Mouse (Mus musculus) heart, postnatal 0 days (tissue): ENCODE results near the gene Fam53b. TPM values are rescaled to one million over a fixed set of nuclear protein-coding genes. Genes with fewer than 3 reads are reported as not detected.

Source experiments
- ATAC-seq: fragments of 200-750 bp; cut with Nextera tagmentation; 2 replicates; pipeline ENCODE4 v1.8.0; 2017; ENCODE audit warnings: low read depth, moderate number of reproducible peaks, moderate library complexity; ENCODE audit not compliant: insufficient read depth
- DNase-seq: peaks from one replicate; pipeline ENCODE4 v3.0.0-alpha.2; 2016; ENCODE audit warnings: low spot score
- H3K27ac ChIP-seq: fragments of 300-500 bp; sonication (generic); 2 replicates; pipeline ENCODE4 v1.5.1; 2014; ENCODE audit warnings: low read depth, mild to moderate bottlenecking
- H3K27me3 ChIP-seq: fragments of 300-500 bp; sonication (generic); 2 replicates; pipeline ENCODE4 v1.6.1; 2014; ENCODE audit warnings: low read length, mixed read lengths; ENCODE audit not compliant: control insufficient read depth, insufficient read depth
- H3K36me3 ChIP-seq: fragments of 300-500 bp; sonication (generic); replicated peaks from 2 replicates; pipeline ENCODE4 v1.6.1; 2014; ENCODE audit warnings: low read length, mixed read lengths; ENCODE audit not compliant: control insufficient read depth, insufficient read depth
- H3K4me1 ChIP-seq: fragments of 300-500 bp; sonication (generic); 2 replicates; pipeline ENCODE4 v1.6.1; 2014; ENCODE audit warnings: antibody characterized with exemption; ENCODE audit not compliant: control insufficient read depth, insufficient read depth
- H3K4me2 ChIP-seq: fragments of 300-500 bp; sonication (generic); 2 replicates; pipeline ENCODE4 v1.6.1; 2014; ENCODE audit warnings: low read depth, mild to moderate bottlenecking, low read length, moderate library complexity
- H3K4me3 ChIP-seq: fragments of 300-500 bp; sonication (generic); 2 replicates; pipeline ENCODE4 v1.5.1; 2014; ENCODE audit warnings: low read depth, low read length
- H3K9ac ChIP-seq: fragments of 300-500 bp; sonication (generic); replicated peaks from 2 replicates; pipeline ENCODE4 v1.6.1; 2014; ENCODE audit warnings: low read depth, low read length, mixed read lengths
- H3K9me3 ChIP-seq: fragments of 300-500 bp; sonication (generic); replicated peaks from 2 replicates; pipeline ENCODE4 v1.6.1; 2016; ENCODE audit warnings: low read length; ENCODE audit not compliant: control insufficient read depth
- CTCF ChIP-seq: IDR thresholded peaks from 2 replicates; pipeline ENCODE4 v1.5.1; 2016; ENCODE audit warnings: antibody characterized with exemption, control low read depth, low read depth
- EP300 ChIP-seq: IDR thresholded peaks from 2 replicates; pipeline ENCODE4 v1.6.1; 2016; ENCODE audit warnings: antibody characterized with exemption, low read depth
- WGBS: fragments of 180-500 bp; shearing (Covaris S2); extraction: QIAGEN DNeasy Blood & Tissue Kit; methylation state at CpG from one replicate; pipeline ENCODE4 v1.1.7; 2014; 5-methylcytosine and 5-hydroxymethylcytosine counted together
- polyA plus RNA-seq: library from polyadenylated mRNA; unstranded; fragments of >200 nt; fragmentation: Nextera tagmentation; extraction: Ambion mirVana; gene quantifications from 2 replicates; pipeline ENCODE4 v1.2.1, GENCODE M21; 2015
- total RNA-seq: library from RNA; depleted of rRNA; stranded (reverse); fragments of >200 nt; gene quantifications from 2 replicates; pipeline ENCODE4 v1.2.3, GENCODE M21; 2014; ENCODE audit warnings: low replicate concordance

Fam53b gene
- total and polyA plus RNA-seq, 2 experiments from 2014 or later: 13.1 to 18.6 TPM

DNA sequence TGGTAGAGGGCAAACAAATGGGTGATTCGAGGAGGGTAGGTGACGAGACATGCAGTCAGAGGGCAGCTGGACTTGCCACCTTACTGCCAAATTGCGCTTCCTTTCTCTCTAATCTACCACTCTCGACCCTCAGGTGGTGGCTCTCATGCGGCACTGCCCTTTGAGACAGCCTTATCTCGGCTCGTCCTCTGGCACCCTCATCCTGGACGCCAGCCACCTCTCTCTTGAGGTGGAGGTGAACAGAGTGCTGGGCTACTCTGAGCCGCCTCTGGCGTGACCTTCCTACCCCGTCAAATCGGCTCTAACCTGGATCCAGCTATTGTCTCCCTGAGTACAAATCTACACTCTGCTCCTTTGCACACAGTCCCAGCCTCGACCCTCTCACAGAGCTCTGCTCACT is 35.1 kb downstream of the Fam53b start:
- ATAC-seq (peak; percentile 31; the same call in 1 of the 2 replicates), DNase-seq (no peak)
- H3K4me3 ChIP-seq: no peak overlapping the region
- no peaks in the 10 kb centered on the region for H3K9me3 ChIP-seq
- H3K4me1 ChIP-seq: peaks cover 69% of the 10 kb centered on the region
- H3K9ac ChIP-seq: no peak overlapping the region; the same call in 1 of the 2 replicates
- WGBS: 48% methylated on average over 13 of the region's 13 CpGs
- no peak overlapping the region for H3K4me2 ChIP-seq
- no peaks in the 10 kb centered on the region for H3K27me3 ChIP-seq
- no peak overlapping the region for H3K27ac ChIP-seq
- H3K36me3 ChIP-seq: peaks cover 10% of the 10 kb centered on the region; the same call in 1 of the 2 replicates
- TF ChIP-seq EP300: no peak
- no peak for TF ChIP-seq CTCF

DNA sequence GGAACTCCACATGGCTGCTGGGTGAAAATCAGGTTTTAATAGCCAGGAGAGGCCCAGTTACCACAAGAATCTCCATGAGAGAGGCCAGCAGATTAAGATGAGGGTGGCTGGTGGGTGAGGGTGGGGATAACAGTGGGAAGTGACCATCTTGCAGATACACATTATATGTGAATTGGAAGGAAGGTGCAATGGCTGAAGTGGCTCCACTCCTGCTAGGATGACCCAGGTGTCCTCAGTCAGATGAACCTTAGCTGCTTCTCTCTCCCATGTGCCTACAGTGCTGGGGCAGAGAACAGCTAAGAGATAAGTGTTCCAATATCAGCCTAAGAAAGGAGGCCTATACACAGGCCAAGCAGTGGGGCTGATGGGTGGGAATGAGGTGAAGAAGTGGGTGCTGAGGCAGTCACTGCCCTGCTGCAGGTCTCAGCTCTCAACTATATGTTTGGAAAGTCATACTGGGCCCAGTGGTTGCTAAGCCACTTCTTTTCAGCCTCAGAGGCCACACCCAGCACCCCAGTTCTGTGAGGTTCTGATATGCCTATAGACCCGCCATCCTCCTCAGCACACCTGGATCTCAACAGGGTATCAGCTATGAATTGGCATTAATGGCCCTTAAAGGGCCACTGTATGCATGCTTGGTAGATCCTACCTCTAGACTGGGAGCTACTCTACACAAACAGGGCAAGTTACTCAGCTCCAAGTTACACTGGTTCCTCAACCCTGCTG is 35.8 kb downstream of the Fam53b start:
- Histone ChIP-seq H3K9me3 (no peaks in the 10 kb centered on the region), H3K27me3 (no peaks in the 10 kb centered on the region), H3K4me1 (peaks cover 76% of the 10 kb centered on the region), H3K27ac (no peak overlapping the region), H3K36me3 (peaks cover 11% of the 10 kb centered on the region; the same call in 1 of the 2 replicates), H3K9ac (no peak overlapping the region), H3K4me2 (no peak overlapping the region), H3K4me3 (no peak overlapping the region)
- no peak for DNase-seq
- 100% methylated on average over 1 of the region's 1 CpGs for whole genome bisulfite sequencing
- TF ChIP-seq EP300 (no peak), CTCF (no peak)
- ATAC-seq: no peak

DNA sequence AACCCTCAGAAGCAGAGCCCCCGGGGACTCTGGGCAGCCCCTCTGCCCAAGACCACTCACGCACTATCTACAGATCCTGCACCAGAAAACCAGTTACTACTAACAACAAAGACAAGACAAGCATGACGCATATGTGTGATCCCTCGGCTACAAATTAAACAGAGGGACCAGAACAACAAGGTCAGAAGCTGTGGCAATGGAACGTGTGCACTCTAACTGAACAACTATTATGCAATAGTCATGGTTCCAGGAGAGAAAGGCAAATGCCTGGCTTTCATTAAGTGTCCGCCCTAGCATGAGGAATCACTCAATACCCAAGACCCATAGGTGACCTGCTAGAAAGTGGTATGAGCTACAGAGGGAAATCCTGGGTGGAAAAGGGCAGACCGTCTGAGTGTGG is 36.6 kb downstream of the Fam53b start:
- TF ChIP-seq CTCF (no peak), EP300 (no peak)
- peak overlapping the region; percentile 71 for H3K27ac ChIP-seq
- no peak overlapping the region for H3K4me2 ChIP-seq
- DNase-seq: no peak
- H3K9me3 ChIP-seq: no peaks in the 10 kb centered on the region
- no peak overlapping the region for H3K9ac ChIP-seq
- no peaks in the 10 kb centered on the region for H3K27me3 ChIP-seq
- H3K4me3 ChIP-seq: no peak overlapping the region
- no peak for ATAC-seq
- peaks cover 79% of the 10 kb centered on the region for H3K4me1 ChIP-seq
- peaks cover 11% of the 10 kb centered on the region; the same call in 1 of the 2 replicates for H3K36me3 ChIP-seq
- 88% methylated on average over 7 of the region's 7 CpGs for WGBS

DNA sequence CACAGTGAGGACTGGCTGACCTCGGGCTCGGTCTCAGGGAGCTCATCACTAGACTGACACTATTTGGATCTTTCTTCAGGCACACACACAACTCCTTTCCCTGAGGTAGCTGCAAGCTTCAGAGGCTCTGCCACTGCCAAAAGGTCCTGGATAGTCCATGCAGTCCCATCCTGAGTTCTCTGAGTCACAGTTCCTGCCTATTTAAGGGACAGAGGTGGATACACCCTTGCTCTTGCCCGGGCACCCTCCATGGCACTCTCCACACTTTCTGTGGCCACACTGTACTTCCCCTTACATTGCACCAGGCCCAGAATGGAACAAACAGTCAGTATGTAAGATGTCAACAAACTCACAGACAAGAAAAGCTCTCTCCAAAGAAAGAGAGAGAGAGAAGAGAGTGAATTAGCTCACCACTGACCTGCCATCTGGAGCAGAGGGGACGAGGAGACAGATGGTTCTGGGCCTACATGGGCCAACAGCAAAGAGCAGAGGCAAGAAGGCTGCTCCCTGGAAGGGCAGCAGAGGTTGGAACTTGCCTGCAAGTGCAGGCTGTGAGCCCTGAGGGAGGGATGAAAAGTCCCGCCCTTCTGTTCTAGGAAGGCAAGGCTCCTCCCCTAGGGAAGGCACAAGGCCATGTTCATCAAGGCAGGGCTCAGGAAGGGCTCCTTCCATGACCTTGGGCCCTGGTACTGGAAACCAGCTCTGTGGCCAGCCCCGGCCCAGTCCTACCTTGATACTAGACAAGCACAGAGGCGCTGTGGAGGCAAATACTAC is 37.2 kb downstream of the Fam53b start:
- TF ChIP-seq CTCF: no peak
- TF ChIP-seq EP300: no peak
- 84% methylated on average over 7 of the region's 7 CpGs for WGBS
- peaks cover 12% of the 10 kb centered on the region; the same call in 1 of the 2 replicates for H3K36me3 ChIP-seq
- H3K27me3 ChIP-seq: no peaks in the 10 kb centered on the region
- H3K9me3 ChIP-seq: no peaks in the 10 kb centered on the region
- no peak overlapping the region for H3K4me2 ChIP-seq
- H3K4me1 ChIP-seq: peaks cover 73% of the 10 kb centered on the region
- H3K9ac ChIP-seq: no peak overlapping the region
- DNase-seq (no peak), ATAC-seq (no peak)
- no peak overlapping the region for H3K4me3 ChIP-seq
- H3K27ac ChIP-seq: peak overlapping the region; percentile 71

DNA sequence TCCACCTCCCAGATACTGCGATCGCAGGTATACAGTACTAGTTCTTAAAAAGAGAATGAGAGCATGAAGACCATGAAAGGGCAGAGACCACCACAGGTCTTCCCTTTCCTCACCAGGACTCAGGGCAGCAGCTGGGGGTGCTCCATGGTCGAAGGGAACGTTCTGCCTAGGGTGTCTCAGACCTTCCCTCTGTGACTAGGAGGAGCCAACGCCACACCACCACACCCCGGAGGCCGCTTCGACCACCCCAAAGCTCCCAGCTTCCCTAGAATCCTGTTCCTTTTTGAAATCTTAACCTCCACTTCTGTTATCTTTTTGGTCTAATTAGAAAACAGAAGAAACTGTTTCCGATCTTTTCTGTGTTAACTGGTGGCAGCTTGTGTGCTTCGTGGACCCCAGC is 37.8 kb downstream of the Fam53b start:
- H3K36me3 ChIP-seq: peaks cover 17% of the 10 kb centered on the region; the same call in 1 of the 2 replicates

More for the DNA sequence above, 37.8 kb downstream of the Fam53b start:
- DNase-seq: no peak
- H3K27ac ChIP-seq: peak overlapping the region; percentile 71
- TF ChIP-seq EP300 (no peak), CTCF (no peak)
- peaks cover 67% of the 10 kb centered on the region for H3K4me1 ChIP-seq
- H3K4me3 ChIP-seq: no peak overlapping the region
- H3K9me3 ChIP-seq: no peaks in the 10 kb centered on the region
- H3K27me3 ChIP-seq: no peaks in the 10 kb centered on the region
- no peak for ATAC-seq
- H3K9ac ChIP-seq: no peak overlapping the region; the same call in 1 of the 2 replicates
- WGBS: 91% methylated on average over 10 of the region's 10 CpGs
- no peak overlapping the region; the same call in 1 of the 2 replicates for H3K4me2 ChIP-seq
